Mouse (Mus musculus): Measurements from ENCODE around the gene Vmn1r44. TPM values are rescaled to one million over a fixed set of nuclear protein-coding genes. Genes with fewer than 3 reads are reported as not detected.
"Not testable (repeated sequence)": the region's sequence is repeated elsewhere in the genome, so short reads cannot be mapped to it uniquely, and the experiment has no call there.

Vmn1r44 gene
- polyA plus RNA-seq (2015; fragmentation: Nextera tagmentation; extraction: Ambion mirVana), result not detected in 2 replicates

DNA sequence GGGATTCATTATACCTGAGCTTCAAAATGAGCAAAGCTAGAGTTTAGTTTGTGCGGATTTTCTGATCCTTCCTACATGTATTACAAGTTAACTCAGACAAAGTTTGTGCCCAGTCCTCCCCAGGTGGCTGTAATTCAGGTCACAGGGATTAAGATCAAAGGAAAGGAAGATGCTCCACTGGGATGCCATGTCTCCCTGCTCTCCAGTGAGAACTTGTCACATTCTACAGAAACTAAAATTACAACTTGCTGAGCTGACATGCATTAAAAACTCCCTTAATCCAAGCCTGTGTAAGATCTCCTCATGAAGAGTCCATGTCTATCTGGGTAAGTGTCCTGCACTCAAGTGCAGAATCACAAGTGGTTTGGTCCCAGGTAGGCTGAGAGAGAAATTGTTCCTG is at the start of gene Vmn1r44:
Gene Vmn1r44 (plus strand): TSS at position 301 of the 400 bp plus-strand sequence.
- Histone ChIP-seq H3K4me2 (replicated peaks) (no peak within 1 kb of the TSS), H3K4me1 (no peaks in the 10 kb centered on the region), H3K27me3 (no peaks in the 10 kb centered on the region), H3K27ac (replicated peaks) (no peak within 1 kb of the TSS), H3K4me3 (no peak within 1 kb of the TSS), H3K36me3 (no peaks in the 10 kb centered on the region), H3K9me3 (no peaks in the 10 kb centered on the region), H3K9ac (replicated peaks) (no peak within 1 kb of the TSS)
- ATAC-seq (replicated peaks), result no peak
- 76% methylated on average over 1 of the region's 1 CpGs for WGBS

GRCm38 (mm10) chr6:89857552-89857951 is 25.9 kb upstream of the Vmn1r44 start:
- Histone ChIP-seq H3K4me2 (replicated peaks) (no peak overlapping the region), H3K4me1 (no peaks in the 10 kb centered on the region), H3K27me3 (no peaks in the 10 kb centered on the region), H3K4me3 (no peak overlapping the region), H3K9me3 (no peaks in the 10 kb centered on the region), H3K36me3 (no peaks in the 10 kb centered on the region), H3K27ac (replicated peaks) (no peak overlapping the region), H3K9ac (replicated peaks) (no peak overlapping the region)
- WGBS, result 78% methylated on average over 3 of the region's 3 CpGs
- no peak for ATAC-seq (replicated peaks)

DNA sequence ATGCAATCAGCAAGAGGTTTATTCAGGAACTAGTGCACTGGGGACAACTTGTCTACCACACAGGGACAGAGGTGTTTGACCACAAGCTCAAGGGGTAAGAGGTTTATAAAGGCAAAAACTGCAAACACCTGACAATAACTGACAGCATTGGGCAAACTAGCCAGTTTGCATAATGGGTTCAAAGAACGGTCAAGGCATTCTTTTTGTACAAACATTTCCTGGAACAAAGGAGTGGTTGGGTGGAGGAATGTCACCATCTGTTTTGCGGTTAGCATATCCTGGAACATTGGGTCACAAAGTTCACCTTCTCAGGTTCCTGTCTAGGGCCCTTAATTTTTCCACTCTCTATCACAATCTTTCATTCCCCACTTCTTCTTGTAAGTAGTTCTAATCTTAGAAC is 23.6 kb upstream of the Vmn1r44 start:
- H3K27me3 ChIP-seq, result no peaks in the 10 kb centered on the region
- H3K9me3 ChIP-seq, result 0 out of 2 replicates have a peak, but pooled peaks cover 8% of the 10 kb centered on the region
- no peak for ATAC-seq (replicated peaks)
- no peak overlapping the region for H3K27ac ChIP-seq (replicated peaks)
- H3K36me3 ChIP-seq, result no peaks in the 10 kb centered on the region
- H3K4me3 ChIP-seq, result no peak overlapping the region
- no peak overlapping the region for H3K9ac ChIP-seq (replicated peaks)
- H3K4me2 ChIP-seq (replicated peaks), result no peak overlapping the region
- no peaks in the 10 kb centered on the region for H3K4me1 ChIP-seq
- WGBS, result 91% methylated on average over 2 of the region's 2 CpGs

DNA sequence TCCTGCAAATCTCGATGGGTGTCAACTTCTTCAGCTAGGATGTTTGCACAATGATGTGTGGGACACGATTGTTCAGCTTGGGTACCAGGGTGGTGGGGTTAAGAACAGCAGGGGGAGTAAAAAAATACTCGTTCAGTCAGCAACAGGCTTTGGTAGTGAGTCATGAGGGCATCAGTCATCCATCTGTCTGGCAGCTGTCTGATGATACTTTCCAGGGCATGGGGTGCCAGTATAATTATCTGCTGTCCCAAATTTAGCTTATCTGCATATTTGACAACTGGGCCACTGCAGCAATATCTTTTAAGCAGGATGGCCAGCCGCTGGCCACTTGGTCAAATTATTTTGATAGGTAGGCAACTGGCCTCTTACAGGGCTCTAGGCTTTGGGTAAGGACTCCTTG is 19.7 kb upstream of the Vmn1r44 start:
- Histone ChIP-seq H3K4me2 (replicated peaks) (no peak overlapping the region), H3K27ac (replicated peaks) (no peak overlapping the region), H3K27me3 (no peaks in the 10 kb centered on the region), H3K36me3 (no peaks in the 10 kb centered on the region), H3K9ac (replicated peaks) (no peak overlapping the region), H3K4me3 (no peak overlapping the region), H3K9me3 (0 out of 2 replicates have a peak, but pooled peaks cover 8% of the 10 kb centered on the region), H3K4me1 (no peaks in the 10 kb centered on the region)
- 84% methylated on average over 4 of the region's 4 CpGs for WGBS
- ATAC-seq (replicated peaks), result no peak

DNA sequence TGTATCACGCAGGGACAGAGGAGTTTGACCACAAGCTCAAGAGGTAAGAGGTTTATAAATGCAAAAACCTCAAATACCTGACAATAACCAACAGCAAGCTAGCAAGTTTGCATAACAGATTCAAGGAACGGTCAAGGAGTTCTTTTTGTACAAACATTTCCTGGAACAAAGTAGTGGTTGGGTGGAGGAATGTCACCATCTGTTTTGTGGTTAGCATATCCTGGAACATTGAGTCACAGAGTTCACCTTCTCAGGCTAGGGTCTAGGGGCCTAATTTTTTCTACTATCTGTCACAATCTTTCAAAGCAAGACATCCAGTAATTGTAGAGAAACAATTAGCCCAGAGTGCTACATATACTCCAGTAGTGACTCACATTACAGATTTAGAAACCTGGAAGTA is 16.2 kb upstream of the Vmn1r44 start:
- H3K36me3 ChIP-seq, result no peaks in the 10 kb centered on the region
- no peak overlapping the region for H3K27ac ChIP-seq (replicated peaks)
- no peak overlapping the region for H3K9ac ChIP-seq (replicated peaks)
- 89% methylated on average over 2 of the region's 2 CpGs for WGBS
- H3K4me2 ChIP-seq (replicated peaks), result no peak overlapping the region
- no peaks in the 10 kb centered on the region for H3K4me1 ChIP-seq
- 0 out of 2 replicates have a peak, but pooled peaks cover 8% of the 10 kb centered on the region for H3K9me3 ChIP-seq
- no peaks in the 10 kb centered on the region for H3K27me3 ChIP-seq
- no peak overlapping the region for H3K4me3 ChIP-seq
- ATAC-seq (replicated peaks), result no peak

GRCm38 (mm10) chr6:89867976-89868375 is 15.5 kb upstream of the Vmn1r44 start:
- Histone ChIP-seq H3K9ac (replicated peaks) (no peak overlapping the region), H3K4me2 (replicated peaks) (no peak overlapping the region), H3K27ac (replicated peaks) (no peak overlapping the region), H3K4me3 (no peak overlapping the region), H3K9me3 (0 out of 2 replicates have a peak, but pooled peaks cover 8% of the 10 kb centered on the region), H3K4me1 (no peaks in the 10 kb centered on the region), H3K27me3 (no peaks in the 10 kb centered on the region), H3K36me3 (no peaks in the 10 kb centered on the region)
- 59% methylated on average over 2 of the region's 2 CpGs for WGBS
- no peak for ATAC-seq (replicated peaks)

DNA sequence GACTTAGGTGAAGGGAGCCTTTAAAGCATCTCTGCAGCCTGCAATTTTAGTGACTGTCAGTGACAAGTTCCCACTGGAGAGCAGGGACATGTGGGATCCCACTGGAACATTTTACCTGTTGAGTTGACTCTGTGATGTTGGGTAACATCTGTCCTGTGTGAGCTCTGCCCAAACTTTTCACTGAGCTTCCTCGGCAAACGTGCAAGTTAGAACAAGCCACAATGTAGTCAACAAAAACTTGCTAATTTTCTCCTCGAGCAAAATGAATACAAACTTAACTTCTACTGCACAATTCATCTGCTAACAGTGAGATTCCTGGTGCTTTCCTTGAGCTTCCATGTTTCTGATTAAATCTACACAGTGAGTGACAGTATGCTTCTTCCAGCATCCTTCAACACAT is 7.1 kb upstream of the Vmn1r44 start, which contains the start of the genes Vmn1r42 and Vmn1r43:
Gene Vmn1r42 (minus strand): TSS at position 101 of the 400 bp plus-strand sequence.
Gene Vmn1r43 (minus strand): TSS at position 101 of the 400 bp plus-strand sequence.
- 84% methylated on average over 3 of the region's 3 CpGs for WGBS
- not testable (repeated sequence) for H3K9ac ChIP-seq (replicated peaks); H3K4me3 ChIP-seq; H3K36me3 ChIP-seq; H3K27ac ChIP-seq (replicated peaks); H3K27me3 ChIP-seq; H3K4me2 ChIP-seq (replicated peaks); H3K9me3 ChIP-seq; H3K4me1 ChIP-seq; ATAC-seq (replicated peaks)

- whole genome bisulfite sequencing, result 75% methylated on average over 2 of the region's 2 CpGs
- Histone ChIP-seq H3K9ac (replicated peaks) (no peak overlapping the region), H3K4me2 (replicated peaks) (no peak overlapping the region), H3K4me3 (no peak overlapping the region), H3K36me3 (no peaks in the 10 kb centered on the region), H3K4me1 (no peaks in the 10 kb centered on the region), H3K27ac (replicated peaks) (no peak overlapping the region), H3K9me3 (no peaks in the 10 kb centered on the region), H3K27me3 (no peaks in the 10 kb centered on the region)
- ATAC-seq (replicated peaks), result no peak
Measured at GRCm38 (mm10) chr6:89876963-89877362, 6.5 kb upstream of the Vmn1r44 start.

DNA sequence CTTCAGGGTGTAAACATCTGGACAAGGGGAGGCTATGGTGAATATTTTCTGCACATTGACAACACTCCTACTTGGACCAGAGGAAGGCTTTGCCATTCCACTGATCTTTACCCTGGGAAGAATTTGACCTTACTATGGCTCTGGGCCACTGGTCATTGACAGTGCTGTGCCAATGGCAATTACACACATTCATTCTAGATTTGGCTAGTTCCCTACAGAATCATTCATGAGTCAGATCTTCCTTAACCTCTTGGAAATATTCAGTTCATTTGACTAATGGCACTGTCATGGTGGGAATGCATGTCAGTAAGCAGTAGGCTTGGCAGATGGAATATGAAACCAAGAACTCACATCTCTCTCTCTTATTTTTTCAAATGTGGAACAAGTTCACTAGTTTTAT is 2.6 kb upstream of the Vmn1r44 start:
- H3K4me2 ChIP-seq (replicated peaks), result no peak overlapping the region
- no peaks in the 10 kb centered on the region for H3K9me3 ChIP-seq
- no peak overlapping the region for H3K27ac ChIP-seq (replicated peaks)
- no peaks in the 10 kb centered on the region for H3K4me1 ChIP-seq
- no peak overlapping the region for H3K9ac ChIP-seq (replicated peaks)
- no peaks in the 10 kb centered on the region for H3K36me3 ChIP-seq
- ATAC-seq (replicated peaks), result no peak
- H3K27me3 ChIP-seq, result no peaks in the 10 kb centered on the region
- no peak overlapping the region for H3K4me3 ChIP-seq

GRCm38 (mm10) chr6:89883812-89884211 is 352 bp downstream of the Vmn1r44 start:
- no peak overlapping the region for H3K4me3 ChIP-seq
- no peaks in the 10 kb centered on the region for H3K27me3 ChIP-seq
- no peak overlapping the region for H3K9ac ChIP-seq (replicated peaks)
- no peak for ATAC-seq (replicated peaks)
- no peaks in the 10 kb centered on the region for H3K4me1 ChIP-seq
- WGBS, result 52% methylated on average over 2 of the region's 2 CpGs
- no peak overlapping the region for H3K4me2 ChIP-seq (replicated peaks)
- H3K36me3 ChIP-seq, result no peaks in the 10 kb centered on the region
- H3K27ac ChIP-seq (replicated peaks), result no peak overlapping the region
- H3K9me3 ChIP-seq, result no peaks in the 10 kb centered on the region

DNA sequence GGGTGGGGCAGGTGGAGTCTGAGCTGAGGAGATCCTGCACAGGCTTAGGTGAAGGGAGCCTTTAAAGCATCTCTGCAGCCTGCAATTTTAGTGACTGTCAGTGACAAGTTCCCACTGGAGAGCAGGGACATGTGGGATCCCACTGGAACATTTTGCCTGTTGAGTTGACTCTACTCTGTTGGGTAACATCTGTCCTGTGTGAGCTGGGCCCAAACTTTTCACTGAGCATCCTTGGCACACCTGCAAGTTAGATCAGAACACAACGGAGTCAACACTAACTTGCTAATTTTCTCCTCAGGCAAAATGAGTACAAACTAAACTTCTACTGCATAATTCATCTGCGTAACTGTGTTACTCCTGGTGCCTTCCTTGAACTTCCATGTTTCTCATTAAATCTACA is 57.0 kb downstream of the Vmn1r44 start, which contains the start of gene Vmn1r45:
Gene Vmn1r45 (minus strand): TSS at position 101 of the 400 bp plus-strand sequence.
- H3K9ac ChIP-seq (replicated peaks); H3K27me3 ChIP-seq; H3K9me3 ChIP-seq; H3K36me3 ChIP-seq; ATAC-seq (replicated peaks); H3K4me2 ChIP-seq (replicated peaks); H3K27ac ChIP-seq (replicated peaks); H3K4me1 ChIP-seq; H3K4me3 ChIP-seq: not testable (repeated sequence)
- WGBS, result 87% methylated on average over 2 of the region's 2 CpGs

DNA sequence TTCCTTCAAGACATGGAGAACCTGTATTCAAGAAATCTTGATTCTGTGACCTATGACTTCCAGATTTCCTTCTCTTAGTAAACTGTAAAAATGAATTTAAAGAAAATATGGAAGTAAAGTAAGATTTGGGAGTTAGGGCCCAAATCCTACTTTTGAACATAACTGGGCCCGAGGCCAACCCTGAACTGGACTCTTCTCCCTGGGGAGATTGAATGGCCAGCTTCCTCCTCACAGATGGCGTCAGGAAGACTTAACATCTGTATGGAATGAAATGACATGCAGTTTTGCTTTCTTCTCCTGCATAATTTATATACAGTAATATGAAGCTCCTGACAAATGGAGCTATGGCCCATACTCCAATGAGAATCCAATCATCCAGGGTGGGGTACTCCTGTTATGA is 57.5 kb downstream of the Vmn1r44 start:
- Histone ChIP-seq H3K9ac (replicated peaks) (no peak overlapping the region), H3K27ac (replicated peaks) (no peak overlapping the region), H3K4me1 (no peaks in the 10 kb centered on the region), H3K36me3 (no peaks in the 10 kb centered on the region), H3K4me2 (replicated peaks) (no peak overlapping the region), H3K27me3 (no peaks in the 10 kb centered on the region), H3K4me3 (no peak overlapping the region), H3K9me3 (no peaks in the 10 kb centered on the region)
- 85% methylated on average over 2 of the region's 2 CpGs for WGBS
- ATAC-seq (replicated peaks), result no peak
